Mouse (Mus musculus) bone marrow macrophage, adult 2 months (primary cell): Measurements from ENCODE around the gene Uba6.

Experiments
- CTCF ChIP-seq: IDR thresholded peaks from 2 replicates; pipeline ENCODE4 v1.5.1; 2012; ENCODE audit warnings: low read depth, mild to moderate bottlenecking, low read length, moderate library complexity
- POLR2A ChIP-seq: IDR thresholded peaks from 2 replicates; pipeline ENCODE4 v1.6.1; 2012; ENCODE audit warnings: mild to moderate bottlenecking, low read depth, low read length, borderline replicate concordance

GRCm38 (mm10) chr5:86084979-86085378 is 87.6 kb downstream of the Uba6 start:
- TF ChIP-seq POLR2A (no peak), CTCF (no peak)
